Mouse (Mus musculus): ENCODE results near the gene Pdia2.
"Not testable (repeated sequence)": the region's sequence is repeated elsewhere in the genome, so short reads cannot be mapped to it uniquely, and the experiment has no call there.

Pdia2 gene

GRCm38 (mm10) chr17:26200831-26201705, 2.2 kb upstream of the Pdia2 start:
- DNase-seq (ENCODE audit: low read depth, low spot score) = no peak

GRCm38 (mm10) chr17:26192481-26193190, 6.3 kb downstream of the Pdia2 start:
- DNase-seq (ENCODE audit: low read depth, low spot score) = no peak

GRCm38 (mm10) chr17:26191486-26191885, 7.4 kb downstream of the Pdia2 start:
- DNase-seq (ENCODE audit: low read depth, low spot score) = not testable (repeated sequence)

GRCm38 (mm10) chr17:26188091-26188805, 10.6 kb downstream of the Pdia2 start:
- no peak for DNase-seq (ENCODE audit: low read depth, low spot score)

- DNase-seq (ENCODE audit: low read depth, low spot score) = no peak
These were observed 11.3 kb downstream of the Pdia2 start for GRCm38 (mm10) chr17:26187592-26187991.

GRCm38 (mm10) chr17:26181179-26181578, 17.7 kb downstream of the Pdia2 start:
- DNase-seq (ENCODE audit: low read depth, low spot score) = no peak

GRCm38 (mm10) chr17:26178611-26179010, 20.3 kb downstream of the Pdia2 start:
- DNase-seq (ENCODE audit: low read depth, low spot score) = no peak

GRCm38 (mm10) chr17:26175248-26175647, 23.6 kb downstream of the Pdia2 start:
- DNase-seq (ENCODE audit: low read depth, low spot score) = not testable (repeated sequence)

- no peak for DNase-seq (ENCODE audit: low read depth, low spot score)
These were observed 30.8 kb downstream of the Pdia2 start for GRCm38 (mm10) chr17:26168039-26168438.

GRCm38 (mm10) chr17:26162736-26163135, 36.2 kb downstream of the Pdia2 start:
- no peak for DNase-seq (ENCODE audit: low read depth, low spot score)

- DNase-seq (ENCODE audit: low read depth, low spot score) = no peak
These were observed 46.8 kb downstream of the Pdia2 start for GRCm38 (mm10) chr17:26151886-26152630.

- no peak for DNase-seq (ENCODE audit: low read depth, low spot score)
These were observed 49.8 kb downstream of the Pdia2 start for GRCm38 (mm10) chr17:26149056-26149455.

All from embryo, embryonic 11.5 days (tissue).